Mouse (Mus musculus) lung, adult 2 months (tissue): ENCODE measurements around the gene Polr3c.

ENCODE experiments used
- CTCF ChIP-seq: fragments of 200-500 bp; IDR thresholded peaks from 2 replicates; pipeline ENCODE4 v1.5.1; 2011; ENCODE audit warnings: mild to moderate bottlenecking, low read length, control low read depth; ENCODE audit not compliant: insufficient read depth
- POLR2A ChIP-seq: fragments of 200-500 bp; IDR thresholded peaks from 2 replicates; pipeline ENCODE4 v1.6.1; 2011; ENCODE audit warnings: low read depth, mild to moderate bottlenecking, control low read depth, low read length, borderline replicate concordance; ENCODE audit errors: extremely low read depth

- TF ChIP-seq CTCF = no peak
- no peak for TF ChIP-seq POLR2A
Measured at GRCm38 (mm10) chr3:96735200-96735599, 7.8 kb upstream of the Polr3c start.
